Mouse (Mus musculus) forebrain, embryonic 15.5 days (tissue): ENCODE results near the gene Ppm1l. TPM values are rescaled to one million over a fixed set of nuclear protein-coding genes. Genes with fewer than 3 reads are reported as not detected.
"Not testable (repeated sequence)": the region's sequence is repeated elsewhere in the genome, so short reads cannot be mapped to it uniquely, and the experiment has no call there.

Source experiments
- ATAC-seq: fragments of 200-750 bp; cut with Nextera tagmentation; replicated peaks from 2 replicates; pipeline ENCODE4 v1.8.0; 2017; ENCODE audit warnings: mild to moderate bottlenecking, moderate TSS enrichment, moderate library complexity
- H3K27ac ChIP-seq: fragments of 300-500 bp; sonication (generic); replicated peaks from 2 replicates; pipeline ENCODE4 v1.5.1; 2015; ENCODE audit warnings: mild to moderate bottlenecking, inconsistent platforms
- H3K27me3 ChIP-seq: fragments of 300-500 bp; sonication (generic); 2 replicates; pipeline ENCODE4 v1.6.1; 2015; ENCODE audit warnings: inconsistent platforms
- H3K36me3 ChIP-seq: fragments of 300-500 bp; sonication (generic); 2 replicates; pipeline ENCODE4 v1.6.1; 2015; ENCODE audit warnings: mild to moderate bottlenecking, inconsistent platforms
- H3K4me1 ChIP-seq: fragments of 300-500 bp; sonication (generic); 2 replicates; pipeline ENCODE4 v1.6.1; 2015; ENCODE audit warnings: inconsistent platforms
- H3K4me2 ChIP-seq: fragments of 300-500 bp; sonication (generic); replicated peaks from 2 replicates; pipeline ENCODE4 v1.6.1; 2015; ENCODE audit warnings: mild to moderate bottlenecking, inconsistent platforms
- H3K4me3 ChIP-seq: fragments of 300-500 bp; sonication (generic); 2 replicates; pipeline ENCODE4 v1.5.1; 2015; ENCODE audit warnings: mild to moderate bottlenecking, inconsistent platforms
- H3K9ac ChIP-seq: fragments of 300-500 bp; sonication (generic); replicated peaks from 2 replicates; pipeline ENCODE4 v1.6.1; 2015; ENCODE audit warnings: mild to moderate bottlenecking, inconsistent platforms
- H3K9me3 ChIP-seq: fragments of 300-500 bp; sonication (generic); 2 replicates; pipeline ENCODE4 v1.6.1; 2016; ENCODE audit warnings: inconsistent platforms
- WGBS: fragments of 180-500 bp; shearing (Covaris S2); methylation state at CpG from one replicate; pipeline ENCODE4 v1.1.7; 2015; ENCODE audit warnings: mixed read lengths; 5-methylcytosine and 5-hydroxymethylcytosine counted together
- polyA plus RNA-seq: library from polyadenylated mRNA; unstranded; fragments of >200 nt; fragmentation: Nextera tagmentation; extraction: Ambion mirVana; gene quantifications from 2 replicates; pipeline ENCODE4 v1.2.1, GENCODE M21; 2015

The Ppm1l gene
- polyA plus RNA-seq, 1 experiment from 2014 or later, result 26.2 TPM

GRCm38 (mm10) chr3:69424781-69425180 lies 108.1 kb downstream of the Ppm1l start:
- peaks cover 17% of the 10 kb centered on the region for H3K4me1 ChIP-seq
- not testable (repeated sequence) for ATAC-seq, H3K27me3 ChIP-seq, H3K4me3 ChIP-seq, H3K36me3 ChIP-seq, H3K4me2 ChIP-seq, H3K9ac ChIP-seq, H3K27ac ChIP-seq, H3K9me3 ChIP-seq
- WGBS, result 88% methylated on average over 2 of the region's 2 CpGs

DNA sequence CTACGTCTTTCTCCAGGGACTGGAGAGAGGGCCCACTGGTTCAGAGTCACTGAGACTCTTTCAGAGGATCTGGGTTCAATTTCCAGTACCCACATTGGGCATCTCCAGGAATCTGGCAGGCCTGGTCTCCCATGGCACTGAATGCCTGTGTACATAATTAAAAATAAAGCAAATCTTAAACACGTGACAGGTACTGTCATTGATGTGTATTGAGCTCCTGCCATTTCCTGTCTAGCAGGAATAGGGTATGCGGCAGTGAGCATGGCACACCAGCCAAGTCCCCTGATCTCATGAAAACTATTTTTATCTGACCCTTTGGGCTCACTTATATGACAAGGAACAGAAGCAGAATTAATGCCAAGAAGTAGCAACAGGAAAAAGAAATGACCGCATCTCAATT lies 110.6 kb downstream of the Ppm1l start:
- no peak overlapping the region for H3K27ac ChIP-seq
- H3K36me3 ChIP-seq, result no peaks in the 10 kb centered on the region
- no peak for ATAC-seq
- peaks cover 17% of the 10 kb centered on the region for H3K4me1 ChIP-seq
- no peak overlapping the region for H3K4me2 ChIP-seq
- 70% methylated on average over 4 of the region's 4 CpGs for WGBS
- H3K9ac ChIP-seq, result no peak overlapping the region
- no peak overlapping the region for H3K4me3 ChIP-seq
- H3K9me3 ChIP-seq, result no peaks in the 10 kb centered on the region
- no peaks in the 10 kb centered on the region for H3K27me3 ChIP-seq

GRCm38 (mm10) chr3:69428221-69428620 lies 111.6 kb downstream of the Ppm1l start:
- Histone ChIP-seq H3K9me3 (no peaks in the 10 kb centered on the region), H3K4me3 (no peak overlapping the region), H3K4me2 (no peak overlapping the region), H3K9ac (no peak overlapping the region), H3K27me3 (no peaks in the 10 kb centered on the region), H3K27ac (no peak overlapping the region), H3K4me1 (peaks cover 12% of the 10 kb centered on the region), H3K36me3 (no peaks in the 10 kb centered on the region)
- no peak for ATAC-seq
- WGBS, result 15% methylated on average over 3 of the region's 3 CpGs

DNA sequence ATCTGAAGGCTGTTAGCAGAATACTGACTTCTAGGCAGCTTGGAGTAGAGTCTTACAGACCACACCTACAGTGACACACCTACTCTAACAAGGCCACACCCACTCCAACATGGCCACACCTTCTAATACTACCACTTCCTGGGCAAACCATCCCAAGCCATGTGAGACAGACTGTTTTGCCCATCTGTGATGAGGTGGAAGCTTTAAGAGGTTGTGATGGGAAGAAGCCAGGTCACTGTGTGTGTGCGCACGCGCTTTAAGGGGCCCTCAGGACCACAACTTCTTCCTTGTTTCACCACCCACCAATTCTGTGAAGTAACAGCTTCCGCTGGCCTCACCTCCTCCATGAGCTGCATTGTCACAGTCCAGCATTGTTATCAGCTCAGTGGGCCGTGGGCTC lies 112.7 kb downstream of the Ppm1l start:
- H3K4me3 ChIP-seq, result no peak overlapping the region
- no peak overlapping the region for H3K27ac ChIP-seq
- no peak overlapping the region for H3K9ac ChIP-seq
- no peaks in the 10 kb centered on the region for H3K9me3 ChIP-seq
- ATAC-seq, result no peak
- H3K4me1 ChIP-seq, result peaks cover 13% of the 10 kb centered on the region
- H3K4me2 ChIP-seq, result no peak overlapping the region
- no peaks in the 10 kb centered on the region for H3K27me3 ChIP-seq
- H3K36me3 ChIP-seq, result no peaks in the 10 kb centered on the region
- 89% methylated on average over 5 of the region's 5 CpGs for whole genome bisulfite sequencing

DNA sequence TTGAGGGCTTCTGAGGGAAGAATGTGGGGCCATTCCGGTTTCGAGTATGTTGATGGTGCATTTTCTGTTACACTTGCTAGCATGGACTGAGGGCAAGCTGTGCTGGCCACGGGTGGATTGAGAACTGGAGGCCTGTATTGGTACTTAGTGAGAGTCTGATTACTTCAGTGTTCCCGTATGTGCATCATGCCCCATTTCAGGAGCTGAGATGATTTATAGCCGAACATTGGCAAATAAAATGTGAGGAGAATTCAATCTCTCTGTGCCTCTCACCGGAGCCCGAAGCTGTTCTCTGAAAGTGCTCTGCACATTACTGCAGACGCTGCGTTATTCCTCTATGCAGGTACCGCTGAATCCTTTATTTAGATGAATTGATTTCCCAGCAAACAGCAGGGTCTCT lies 116.9 kb downstream of the Ppm1l start:
- no peak overlapping the region for H3K27ac ChIP-seq
- ATAC-seq, result no peak
- H3K9ac ChIP-seq, result no peak overlapping the region
- H3K36me3 ChIP-seq, result no peaks in the 10 kb centered on the region
- no peaks in the 10 kb centered on the region for H3K9me3 ChIP-seq
- H3K4me3 ChIP-seq, result no peak overlapping the region
- 83% methylated on average over 10 of the region's 10 CpGs for WGBS
- H3K4me2 ChIP-seq, result no peak overlapping the region
- H3K27me3 ChIP-seq, result no peaks in the 10 kb centered on the region
- peaks cover 10% of the 10 kb centered on the region; the same call in 1 of the 2 replicates for H3K4me1 ChIP-seq

GRCm38 (mm10) chr3:69438773-69439514 lies 122.3 kb downstream of the Ppm1l start:
- no peak overlapping the region for H3K9ac ChIP-seq
- no peak for ATAC-seq
- WGBS, result 71% methylated on average over 12 of the region's 12 CpGs

GRCm38 (mm10) chr3:69440761-69441160 lies 124.1 kb downstream of the Ppm1l start:
- H3K27me3 ChIP-seq, result no peaks in the 10 kb centered on the region
- WGBS, result 57% methylated on average over 5 of the region's 5 CpGs
- H3K9me3 ChIP-seq, result no peaks in the 10 kb centered on the region
- no peaks in the 10 kb centered on the region for H3K36me3 ChIP-seq
- no peak overlapping the region for H3K27ac ChIP-seq
- no peak overlapping the region for H3K9ac ChIP-seq
- no peak for ATAC-seq
- H3K4me1 ChIP-seq, result peaks cover 3% of the 10 kb centered on the region; the same call in 1 of the 2 replicates
- H3K4me3 ChIP-seq, result no peak overlapping the region
- H3K4me2 ChIP-seq, result no peak overlapping the region

More at GRCm38 (mm10) chr3:69438773-69439514, 122.3 kb downstream of the Ppm1l start:
- Histone ChIP-seq H3K4me3 (no peak overlapping the region), H3K36me3 (no peaks in the 10 kb centered on the region), H3K4me1 (peaks cover 12% of the 10 kb centered on the region; the same call in 1 of the 2 replicates), H3K27ac (no peak overlapping the region), H3K27me3 (no peaks in the 10 kb centered on the region), H3K9me3 (no peaks in the 10 kb centered on the region), H3K4me2 (no peak overlapping the region)

DNA sequence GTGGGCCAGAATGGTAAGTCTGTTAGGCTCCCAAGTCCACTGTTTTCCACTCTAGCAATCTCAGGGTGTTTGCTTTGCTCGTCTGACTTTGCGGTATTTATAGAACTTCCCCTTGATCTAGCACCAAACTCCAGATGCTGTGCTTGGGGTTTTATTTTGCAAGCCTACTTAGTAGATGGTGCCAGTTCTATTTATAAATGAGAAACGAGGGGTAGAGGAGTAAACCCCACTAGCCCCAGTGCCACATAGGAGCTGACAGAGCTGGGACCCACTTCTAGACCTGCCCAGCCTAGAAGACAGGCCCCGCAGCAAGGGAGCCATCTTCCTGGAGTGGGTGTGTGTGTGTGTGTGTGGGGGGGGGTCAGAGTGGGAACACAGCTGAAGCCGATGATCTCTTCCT lies 130.3 kb downstream of the Ppm1l start:
- Histone ChIP-seq H3K9me3 (no peaks in the 10 kb centered on the region), H3K4me3 (no peak overlapping the region), H3K27me3 (no peaks in the 10 kb centered on the region), H3K4me2 (no peak overlapping the region), H3K9ac (no peak overlapping the region), H3K4me1 (0 out of 2 replicates have a peak, but pooled peaks cover 6% of the 10 kb centered on the region), H3K27ac (no peak overlapping the region), H3K36me3 (no peaks in the 10 kb centered on the region)
- ATAC-seq, result no peak
- WGBS, result 89% methylated on average over 5 of the region's 5 CpGs

DNA sequence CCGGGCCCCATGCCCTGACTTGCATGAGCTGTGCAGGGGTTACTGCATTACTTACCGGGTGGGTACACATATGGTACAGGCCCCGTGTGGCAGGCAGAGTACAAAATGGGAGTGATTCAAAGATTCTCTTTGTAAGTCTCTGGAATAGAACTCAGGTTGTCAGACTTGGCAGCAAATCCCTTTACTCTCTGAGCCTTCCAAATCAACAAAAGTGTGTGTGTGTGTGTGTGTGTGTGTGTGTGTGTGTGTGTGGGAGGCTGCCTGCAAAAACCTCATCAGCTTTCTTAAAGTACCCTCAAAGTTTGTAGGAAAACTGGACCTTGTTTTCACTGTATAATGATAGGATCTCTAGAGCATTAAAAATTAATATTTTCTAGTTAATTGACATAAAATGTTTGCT lies 132.4 kb downstream of the Ppm1l start:
- Histone ChIP-seq H3K36me3 (no peaks in the 10 kb centered on the region), H3K27me3 (no peaks in the 10 kb centered on the region), H3K27ac (no peak overlapping the region), H3K4me2 (no peak overlapping the region), H3K4me1 (0 out of 2 replicates have a peak, but pooled peaks cover 6% of the 10 kb centered on the region), H3K9ac (no peak overlapping the region), H3K9me3 (no peaks in the 10 kb centered on the region), H3K4me3 (no peak overlapping the region)
- 0 out of 2 replicates have a peak, but pooled peaks have one; percentile 32 for ATAC-seq
- 44% methylated on average over 3 of the region's 3 CpGs for WGBS

DNA sequence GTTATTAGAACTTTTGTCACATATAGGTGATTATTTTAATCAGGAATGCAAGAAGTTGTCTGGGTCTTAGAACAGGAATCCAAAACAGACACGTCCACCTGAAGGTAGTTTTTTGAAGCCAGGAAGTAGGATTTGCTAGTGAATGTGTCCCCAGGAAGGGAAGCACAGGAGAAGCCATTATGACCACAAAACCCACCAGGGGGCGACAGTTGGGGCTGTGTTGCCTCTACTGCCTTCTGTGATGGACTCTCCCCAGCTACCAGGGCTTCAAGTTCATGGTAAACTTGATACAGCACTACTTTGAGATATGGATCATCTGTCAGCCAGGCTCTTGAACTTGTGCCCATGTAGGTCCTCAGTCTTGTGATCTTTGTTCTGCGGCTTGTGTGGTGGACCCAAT lies 137.7 kb downstream of the Ppm1l start:
- H3K4me3 ChIP-seq, result no peak overlapping the region
- no peak for ATAC-seq
- no peak overlapping the region for H3K9ac ChIP-seq
- H3K9me3 ChIP-seq, result no peaks in the 10 kb centered on the region
- H3K36me3 ChIP-seq, result no peaks in the 10 kb centered on the region
- H3K27ac ChIP-seq, result no peak overlapping the region
- 0 out of 2 replicates have a peak, but pooled peaks cover 3% of the 10 kb centered on the region for H3K4me1 ChIP-seq
- WGBS, result 79% methylated on average over 3 of the region's 3 CpGs
- H3K27me3 ChIP-seq, result no peaks in the 10 kb centered on the region
- H3K4me2 ChIP-seq, result no peak overlapping the region

GRCm38 (mm10) chr3:69456071-69456470 lies 139.4 kb downstream of the Ppm1l start:
- no peak overlapping the region for H3K4me2 ChIP-seq
- H3K27ac ChIP-seq, result no peak overlapping the region
- no peaks in the 10 kb centered on the region for H3K36me3 ChIP-seq
- ATAC-seq, result no peak
- 0 out of 2 replicates have a peak, but pooled peaks cover 3% of the 10 kb centered on the region for H3K4me1 ChIP-seq
- no peak overlapping the region for H3K4me3 ChIP-seq
- 83% methylated on average over 5 of the region's 5 CpGs for WGBS
- H3K9ac ChIP-seq, result no peak overlapping the region
- H3K9me3 ChIP-seq, result no peaks in the 10 kb centered on the region
- H3K27me3 ChIP-seq, result no peaks in the 10 kb centered on the region

DNA sequence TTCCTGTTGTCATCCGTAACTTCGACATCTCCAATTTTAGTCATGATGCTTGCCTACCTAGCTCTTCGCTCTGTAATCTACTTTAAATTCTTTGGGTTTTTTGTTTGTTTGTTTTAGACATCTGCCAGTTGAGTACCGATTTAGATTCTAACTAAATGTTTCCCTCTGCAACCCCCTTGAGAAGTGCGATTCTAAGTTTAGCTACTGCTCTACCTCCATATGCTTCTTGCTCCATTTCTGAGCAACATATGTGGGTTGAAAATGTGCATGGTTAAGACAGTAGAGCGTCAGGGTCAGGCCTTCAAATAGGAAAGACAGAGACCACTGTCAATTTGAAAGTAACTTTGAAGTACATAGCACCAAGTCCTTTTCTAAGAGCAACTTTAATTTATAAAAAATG lies 142.1 kb downstream of the Ppm1l start:
- WGBS, result 89% methylated on average over 6 of the region's 6 CpGs
- no peaks in the 10 kb centered on the region for H3K36me3 ChIP-seq
- no peaks in the 10 kb centered on the region for H3K27me3 ChIP-seq
- H3K9me3 ChIP-seq, result no peaks in the 10 kb centered on the region
- H3K9ac ChIP-seq, result no peak overlapping the region
- 0 out of 2 replicates have a peak, but pooled peaks cover 3% of the 10 kb centered on the region for H3K4me1 ChIP-seq
- H3K4me2 ChIP-seq, result no peak overlapping the region
- no peak overlapping the region for H3K27ac ChIP-seq
- no peak for ATAC-seq
- H3K4me3 ChIP-seq, result no peak overlapping the region

DNA sequence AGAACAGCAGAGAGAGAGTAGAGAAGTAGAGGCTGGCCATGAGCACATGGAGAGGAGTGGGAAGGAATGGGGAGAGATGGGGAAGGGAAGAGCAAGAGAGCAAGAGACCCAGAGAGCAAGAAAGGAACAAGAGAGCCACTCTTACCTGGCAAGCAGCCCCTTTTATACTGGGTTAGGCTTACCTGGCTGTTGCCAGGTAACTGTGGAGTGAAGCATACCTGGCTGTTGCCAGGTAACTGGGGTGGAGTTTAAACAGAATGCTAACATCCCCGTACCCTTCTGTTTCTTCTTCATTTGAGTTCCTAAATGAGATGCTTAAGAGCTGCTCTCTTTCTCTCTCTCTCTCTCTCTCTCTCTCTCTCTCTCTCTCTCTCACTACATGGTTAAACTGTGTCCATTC lies 145.3 kb downstream of the Ppm1l start:
- H3K4me2 ChIP-seq, result no peak overlapping the region
- H3K27ac ChIP-seq, result no peak overlapping the region
- 65% methylated on average over 1 of the region's 1 CpGs for WGBS
- no peaks in the 10 kb centered on the region for H3K36me3 ChIP-seq
- no peaks in the 10 kb centered on the region for H3K9me3 ChIP-seq
- ATAC-seq, result no peak
- no peak overlapping the region for H3K4me3 ChIP-seq
- 0 out of 2 replicates have a peak, but pooled peaks cover 3% of the 10 kb centered on the region for H3K4me1 ChIP-seq
- no peaks in the 10 kb centered on the region for H3K27me3 ChIP-seq
- no peak overlapping the region for H3K9ac ChIP-seq
